Mouse (Mus musculus) heart, adult 9 months (tissue): ENCODE measurements around the gene Crcp.

Source experiments
- DNase-seq, 2 experiments: peaks; one replicate each; pipeline ENCODE4 v3.0.0; 2022; ENCODE audit warnings: low spot score in 2 of 2

The Crcp gene

GRCm38 (mm10) chr5:130089626-130090393 lies 60.7 kb downstream of the Crcp start:
- DNase-seq: peak; percentile 53 to 61

DNA sequence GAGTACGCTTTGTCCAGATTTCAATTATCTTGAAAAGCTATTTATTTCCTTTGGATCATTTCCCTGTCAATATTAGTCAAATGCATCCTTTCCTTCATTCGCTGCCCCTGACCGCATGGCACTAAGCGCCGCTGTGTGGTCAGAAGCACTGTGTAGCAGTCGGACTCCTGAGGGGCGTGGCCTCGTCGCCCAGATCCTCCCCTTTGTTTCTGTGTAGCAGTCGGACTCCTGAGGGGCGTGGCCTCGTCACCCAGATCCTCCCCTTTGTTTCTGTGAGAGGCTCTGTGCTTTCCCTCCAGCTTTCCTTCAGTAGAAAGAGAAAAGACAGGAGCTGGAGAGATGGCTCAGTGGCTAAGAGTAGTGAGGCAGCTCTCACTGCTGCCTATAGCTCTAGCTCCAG lies 67.7 kb downstream of the Crcp start:
- no peak for DNase-seq

- DNase-seq: no peak
Observed at GRCm38 (mm10) chr5:130097837-130098236, 68.7 kb downstream of the Crcp start.

GRCm38 (mm10) chr5:130101724-130102123 lies 72.6 kb downstream of the Crcp start:
- DNase-seq: no peak

DNA sequence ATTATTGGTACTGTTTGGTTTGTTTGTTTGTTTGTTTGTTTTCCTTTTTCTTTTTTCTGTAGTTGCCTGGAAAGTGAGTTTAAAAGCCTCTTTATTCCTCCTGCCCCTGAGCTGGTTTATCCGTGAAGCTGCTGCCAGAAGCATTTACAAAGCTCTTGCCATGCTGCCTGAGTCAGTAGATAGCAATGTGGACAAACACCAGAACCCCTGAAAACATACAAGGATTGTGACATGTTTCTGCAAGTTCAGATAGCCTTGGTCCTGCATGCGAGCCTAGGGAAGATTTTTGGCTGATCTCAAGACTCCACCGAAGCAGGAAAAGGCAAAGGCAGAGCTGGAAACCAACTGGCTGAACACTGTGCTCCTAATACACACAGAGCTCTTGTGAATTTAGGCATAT lies 80.3 kb downstream of the Crcp start:
- no peak for DNase-seq
